Mouse (Mus musculus) intestine, postnatal 0 days (tissue): ENCODE measurements around the gene Rrp1b. TPM values are rescaled to one million over a fixed set of nuclear protein-coding genes. Genes with fewer than 3 reads are reported as not detected.

Experiments
- ATAC-seq: fragments of 200-750 bp; cut with Nextera tagmentation; 2 replicates; pipeline ENCODE4 v1.8.0; 2017; ENCODE audit warnings: mild to moderate bottlenecking, moderate TSS enrichment, moderate library complexity
- H3K27ac ChIP-seq: fragments of 300-500 bp; sonication (generic); 2 replicates; pipeline ENCODE4 v1.5.1; 2014; ENCODE audit warnings: mild to moderate bottlenecking, low read depth, low read length, moderate library complexity
- H3K27me3 ChIP-seq: fragments of 300-500 bp; sonication (generic); replicated peaks from 2 replicates; pipeline ENCODE4 v1.6.1; 2014; ENCODE audit warnings: low read length, mixed read lengths; ENCODE audit not compliant: control insufficient read depth, insufficient read depth
- H3K36me3 ChIP-seq: fragments of 300-500 bp; sonication (generic); 2 replicates; pipeline ENCODE4 v1.6.1; 2014; ENCODE audit warnings: mild to moderate bottlenecking, moderate library complexity; ENCODE audit not compliant: control insufficient read depth, insufficient read depth
- H3K4me1 ChIP-seq: fragments of 300-500 bp; sonication (generic); replicated peaks from 2 replicates; pipeline ENCODE4 v1.6.1; 2014; ENCODE audit warnings: antibody characterized with exemption, low read length, mixed read lengths; ENCODE audit not compliant: control insufficient read depth, insufficient read depth
- H3K4me2 ChIP-seq: fragments of 300-500 bp; sonication (generic); replicated peaks from 2 replicates; pipeline ENCODE4 v1.6.1; 2014; ENCODE audit warnings: low read depth, mild to moderate bottlenecking, moderate library complexity
- H3K4me3 ChIP-seq: fragments of 300-500 bp; sonication (generic); 2 replicates; pipeline ENCODE4 v1.5.1; 2014; ENCODE audit warnings: low read depth, low read length
- H3K9ac ChIP-seq: fragments of 300-500 bp; sonication (generic); 2 replicates; pipeline ENCODE4 v1.6.1; 2014; ENCODE audit warnings: mild to moderate bottlenecking, low read depth, low read length
- H3K9me3 ChIP-seq: fragments of 300-500 bp; sonication (generic); 2 replicates; pipeline ENCODE4 v1.6.1; 2016; ENCODE audit warnings: mixed run types; ENCODE audit not compliant: control insufficient read depth
- CTCF ChIP-seq: sonication (generic); IDR thresholded peaks from 2 replicates; pipeline ENCODE4 v1.5.1; 2016; ENCODE audit warnings: low read depth, mild to moderate bottlenecking, control low read depth, antibody characterized with exemption, moderate library complexity
- WGBS: fragments of 180-500 bp; shearing (Covaris S2); extraction: QIAGEN DNeasy Blood & Tissue Kit; methylation state at CpG from one replicate; pipeline ENCODE4 v1.1.7; 2014; 5-methylcytosine and 5-hydroxymethylcytosine counted together
- polyA plus RNA-seq: library from polyadenylated mRNA; unstranded; fragments of >200 nt; fragmentation: Nextera tagmentation; extraction: Ambion mirVana; gene quantifications from 2 replicates; pipeline ENCODE4 v1.2.1, GENCODE M21; 2015

Gene Rrp1b
- polyA plus RNA-seq, 1 experiment from 2014 or later, result 11.6 TPM

- Histone ChIP-seq H3K4me2 (no peak overlapping the region), H3K27me3 (no peaks in the 10 kb centered on the region), H3K36me3 (no peaks in the 10 kb centered on the region), H3K4me3 (no peak overlapping the region), H3K9ac (no peak overlapping the region), H3K4me1 (no peaks in the 10 kb centered on the region), H3K27ac (peak overlapping the region; percentile 35; the same call in 1 of the 2 replicates), H3K9me3 (no peaks in the 10 kb centered on the region)
- WGBS, result 26% methylated on average over 2 of the region's 2 CpGs
- ATAC-seq, result peak; percentile 79
- no peak for TF ChIP-seq CTCF
Measured at GRCm38 (mm10) chr17:31995784-31996183, 40.1 kb upstream of the Rrp1b start.

GRCm38 (mm10) chr17:31996331-31996730 lies 39.6 kb upstream of the Rrp1b start:
- H3K4me2 ChIP-seq, result no peak overlapping the region
- 55% methylated on average over 4 of the region's 4 CpGs for WGBS
- H3K9me3 ChIP-seq, result no peaks in the 10 kb centered on the region
- no peak for TF ChIP-seq CTCF
- no peaks in the 10 kb centered on the region for H3K27me3 ChIP-seq
- no peak for ATAC-seq
- H3K4me1 ChIP-seq, result no peaks in the 10 kb centered on the region
- H3K9ac ChIP-seq, result no peak overlapping the region
- H3K4me3 ChIP-seq, result no peak overlapping the region
- H3K36me3 ChIP-seq, result no peaks in the 10 kb centered on the region
- H3K27ac ChIP-seq, result peak overlapping the region; percentile 35; the same call in 1 of the 2 replicates

GRCm38 (mm10) chr17:31998351-31998750 lies 37.5 kb upstream of the Rrp1b start:
- WGBS, result 64% methylated on average over 1 of the region's 1 CpGs
- Histone ChIP-seq H3K4me3 (no peak overlapping the region), H3K36me3 (no peaks in the 10 kb centered on the region), H3K27me3 (no peaks in the 10 kb centered on the region), H3K4me2 (no peak overlapping the region), H3K9me3 (no peaks in the 10 kb centered on the region), H3K4me1 (no peaks in the 10 kb centered on the region), H3K27ac (no peak overlapping the region), H3K9ac (no peak overlapping the region)
- ATAC-seq, result no peak
- TF ChIP-seq CTCF, result no peak

GRCm38 (mm10) chr17:32003251-32003650 lies 32.6 kb upstream of the Rrp1b start:
- H3K4me3 ChIP-seq, result no peak overlapping the region
- no peaks in the 10 kb centered on the region for H3K27me3 ChIP-seq
- H3K4me1 ChIP-seq, result no peaks in the 10 kb centered on the region
- ATAC-seq, result no peak
- WGBS, result 76% methylated on average over 3 of the region's 3 CpGs
- H3K9me3 ChIP-seq, result no peaks in the 10 kb centered on the region
- TF ChIP-seq CTCF, result no peak
- no peak overlapping the region for H3K27ac ChIP-seq
- no peak overlapping the region for H3K4me2 ChIP-seq
- H3K36me3 ChIP-seq, result no peaks in the 10 kb centered on the region
- no peak overlapping the region for H3K9ac ChIP-seq

- no peak for ATAC-seq
- no peak overlapping the region for H3K27ac ChIP-seq
- 53% methylated on average over 5 of the region's 5 CpGs for WGBS
- H3K4me2 ChIP-seq, result no peak overlapping the region
- no peaks in the 10 kb centered on the region for H3K4me1 ChIP-seq
- H3K27me3 ChIP-seq, result no peaks in the 10 kb centered on the region
- no peak overlapping the region for H3K4me3 ChIP-seq
- H3K9me3 ChIP-seq, result no peaks in the 10 kb centered on the region
- no peak overlapping the region for H3K9ac ChIP-seq
- TF ChIP-seq CTCF, result no peak
- no peaks in the 10 kb centered on the region for H3K36me3 ChIP-seq
Measured at GRCm38 (mm10) chr17:32006800-32007199, 29.1 kb upstream of the Rrp1b start.

DNA sequence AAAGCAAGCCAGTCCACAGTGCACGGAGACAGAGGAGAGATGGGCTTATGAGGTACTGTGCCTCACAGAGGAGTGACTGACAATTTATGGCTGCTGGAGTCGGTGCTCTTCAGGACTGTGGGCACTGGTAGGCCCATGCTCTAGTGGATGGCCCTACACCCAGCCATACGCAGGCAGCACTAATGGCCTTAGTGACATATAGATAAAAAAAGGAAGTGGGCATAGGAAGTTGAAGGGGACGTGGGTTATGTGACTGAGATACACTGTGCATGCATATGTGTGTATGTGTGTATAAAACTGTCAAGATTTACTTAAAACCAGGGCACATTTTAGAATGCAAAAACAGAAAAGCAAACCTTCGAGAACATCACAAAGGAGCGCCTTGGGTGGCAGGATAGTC lies 24.2 kb upstream of the Rrp1b start:
- no peak for ATAC-seq
- 81% methylated on average over 6 of the region's 6 CpGs for WGBS
- H3K4me3 ChIP-seq, result no peak overlapping the region
- no peaks in the 10 kb centered on the region for H3K9me3 ChIP-seq
- no peak overlapping the region for H3K27ac ChIP-seq
- no peak for TF ChIP-seq CTCF
- H3K9ac ChIP-seq, result no peak overlapping the region
- H3K4me1 ChIP-seq, result no peaks in the 10 kb centered on the region
- no peaks in the 10 kb centered on the region for H3K36me3 ChIP-seq
- no peak overlapping the region for H3K4me2 ChIP-seq
- H3K27me3 ChIP-seq, result no peaks in the 10 kb centered on the region

DNA sequence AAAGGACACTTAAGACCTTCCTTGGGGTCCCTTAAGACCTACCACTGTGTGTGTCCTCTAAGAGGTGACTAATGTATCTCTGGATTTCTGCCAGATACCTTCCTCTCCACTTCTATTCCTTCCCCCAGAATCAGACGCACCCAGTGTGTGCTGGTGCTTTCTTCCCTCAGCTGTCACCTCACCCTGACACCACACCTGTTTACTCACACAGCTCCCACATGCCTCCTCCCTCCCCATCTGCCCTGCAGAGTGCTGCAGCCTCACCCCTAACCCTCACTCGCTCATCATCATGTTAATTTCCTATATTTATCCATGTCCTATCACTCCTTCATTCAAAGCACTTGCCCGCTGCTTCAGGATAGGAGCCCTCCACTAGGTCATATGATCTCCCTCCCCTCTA lies 23.6 kb upstream of the Rrp1b start:
- Histone ChIP-seq H3K27me3 (no peaks in the 10 kb centered on the region), H3K36me3 (no peaks in the 10 kb centered on the region), H3K4me1 (no peaks in the 10 kb centered on the region), H3K27ac (no peak overlapping the region), H3K4me3 (no peak overlapping the region), H3K4me2 (no peak overlapping the region), H3K9ac (no peak overlapping the region), H3K9me3 (no peaks in the 10 kb centered on the region)
- no peak for TF ChIP-seq CTCF
- ATAC-seq, result no peak
- WGBS, result 59% methylated on average over 3 of the region's 3 CpGs
